Mouse (Mus musculus) lung, postnatal 14 days (tissue): ENCODE results near the gene Cpz.

Experiments
- DNase-seq: peaks from one replicate; pipeline ENCODE4 v3.0.0; 2021

Cpz gene

DNA sequence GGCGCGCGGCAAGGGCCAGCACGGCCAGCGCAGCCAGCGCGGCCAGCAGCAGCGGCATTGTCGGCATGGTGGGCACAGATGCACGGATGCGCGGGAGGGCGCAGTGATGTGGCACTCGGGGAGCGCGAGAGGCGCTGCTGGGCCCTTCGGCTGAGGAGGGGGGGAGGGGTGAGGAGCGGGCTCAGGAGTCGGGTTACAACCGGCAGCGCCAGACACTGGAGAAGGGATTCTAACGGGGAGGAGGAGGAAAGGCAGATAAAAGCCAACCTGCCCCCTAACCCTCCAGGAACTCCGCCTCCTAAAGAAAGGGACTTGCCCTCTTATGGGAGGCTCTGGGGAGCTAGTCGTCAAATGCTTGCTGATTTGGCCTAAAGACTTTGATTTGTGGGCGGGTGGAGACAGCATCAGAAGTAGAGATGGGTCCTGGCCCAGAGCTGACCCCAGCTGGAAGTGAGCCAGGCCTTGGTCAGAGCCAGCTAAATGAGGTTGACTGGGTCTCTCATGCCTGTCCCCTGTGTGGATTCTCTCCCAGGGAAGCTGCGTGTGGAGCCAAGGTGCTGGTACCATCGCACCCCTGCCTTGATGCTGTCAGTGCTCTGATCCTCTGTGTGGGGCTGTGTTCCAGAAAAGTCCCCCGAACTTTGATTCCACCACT is at the start of gene Cpz:
Gene Cpz (minus strand): TSS at position 230 of the 655 bp plus-strand sequence.
- peak; percentile 11 for DNase-seq

DNA sequence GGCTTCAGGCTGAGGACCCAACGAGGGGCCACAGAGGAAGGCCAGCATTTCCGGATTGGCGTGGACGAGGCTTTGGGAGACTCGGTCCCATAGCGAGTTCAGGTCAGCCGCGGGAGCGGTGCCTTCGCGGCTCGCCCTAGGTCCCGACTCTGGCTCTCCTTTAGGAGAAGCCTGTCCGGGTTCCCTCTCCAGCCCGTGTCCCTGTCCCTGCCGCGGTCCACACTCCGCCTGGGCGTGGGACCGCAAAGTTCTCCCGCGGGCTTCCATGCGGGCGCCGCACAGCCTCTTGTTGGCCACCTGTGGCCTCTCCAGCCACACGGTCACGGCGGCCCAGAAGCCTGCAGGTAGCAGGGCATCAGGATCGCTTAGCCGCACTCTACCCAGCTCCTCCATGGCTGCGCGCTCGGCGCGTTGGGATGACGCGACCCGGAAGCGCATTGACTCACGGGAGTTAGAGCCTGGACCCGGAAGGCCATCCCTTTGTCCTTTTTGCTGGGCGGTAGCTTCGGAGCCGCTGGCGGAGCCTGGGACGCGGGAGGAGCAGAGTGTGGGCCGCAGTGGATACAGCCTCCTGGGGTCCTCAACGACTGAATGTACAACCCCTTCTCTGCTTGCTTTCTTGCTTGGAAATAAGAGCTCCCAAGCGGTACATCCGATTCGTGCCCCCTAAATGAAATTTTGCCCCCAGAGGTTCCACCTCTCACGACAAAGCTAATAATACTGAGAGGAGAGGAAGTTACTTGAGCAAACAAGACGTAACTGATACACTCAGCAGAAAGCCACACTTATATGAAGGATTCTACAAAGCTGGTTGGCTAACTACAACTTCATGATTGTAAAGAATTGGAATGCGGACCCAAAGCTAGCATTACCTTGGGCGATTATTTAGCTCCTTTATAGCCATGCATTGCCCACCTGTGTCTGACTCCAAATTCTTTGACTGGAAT is 49.4 kb upstream of the Cpz start, which contains the start of gene Trmt44:
Gene Trmt44 (minus strand): TSS at position 418 of the 947 bp plus-strand sequence.
- DNase-seq = peak; percentile 91

DNA sequence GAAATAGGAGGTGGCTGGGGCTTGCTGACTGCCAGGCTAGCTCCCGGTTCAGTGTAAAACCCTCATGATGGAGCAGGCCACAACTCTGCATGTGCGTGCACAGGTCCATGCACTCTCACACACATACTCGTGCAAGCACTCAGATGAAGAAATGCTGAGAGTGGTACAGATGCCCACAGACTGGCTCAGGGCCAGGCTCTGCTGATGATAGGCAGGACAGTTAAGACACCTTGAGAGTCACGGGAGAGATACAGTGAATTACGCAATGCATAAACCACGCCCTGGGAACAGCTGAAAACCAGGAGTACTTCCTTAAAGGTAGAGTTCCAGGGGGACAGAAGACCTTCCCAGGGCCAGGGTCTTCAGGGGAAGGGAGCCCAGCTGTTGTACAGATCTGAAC is 46.0 kb upstream of the Cpz start:
- no peak for DNase-seq

DNA sequence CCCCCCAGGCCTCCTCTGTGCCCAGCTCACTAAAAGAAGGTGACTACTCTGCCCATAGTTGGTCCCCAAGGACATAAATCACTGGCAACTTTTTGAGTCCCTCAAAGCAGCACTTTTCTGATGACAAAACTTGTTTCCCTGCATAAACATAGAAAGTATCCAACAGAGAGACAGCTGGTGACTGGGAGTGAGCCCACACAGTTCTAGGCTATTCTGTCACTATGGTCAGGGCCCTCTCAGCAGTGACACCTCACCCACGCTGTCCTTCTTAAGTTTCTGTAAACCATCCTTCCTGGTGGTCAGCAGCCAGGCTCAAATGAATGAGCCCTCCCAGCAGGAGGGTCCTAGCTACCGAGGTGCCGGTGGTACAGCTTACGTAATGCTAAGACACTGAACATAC is 41.1 kb upstream of the Cpz start:
- no peak for DNase-seq

DNA sequence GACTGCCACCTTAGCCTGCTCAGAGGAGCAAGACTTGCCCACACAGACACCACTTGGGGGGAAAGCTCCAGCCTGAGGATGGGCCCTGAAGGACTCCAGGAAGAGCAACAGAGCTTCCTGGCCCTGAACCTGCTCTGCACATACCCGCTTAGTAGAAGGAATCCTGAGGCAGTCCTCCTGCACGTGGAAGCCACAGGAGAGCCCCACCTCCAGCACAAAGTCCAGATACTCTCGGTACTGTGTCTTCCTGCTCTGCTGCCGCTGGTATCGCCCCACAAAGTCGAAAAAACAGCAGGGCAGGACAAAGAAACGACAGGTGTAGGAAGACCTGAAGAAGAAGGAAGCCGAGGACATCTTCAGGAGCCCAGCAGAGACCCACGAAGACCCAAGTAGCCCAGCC is 39.7 kb upstream of the Cpz start:
- DNase-seq = no peak

DNA sequence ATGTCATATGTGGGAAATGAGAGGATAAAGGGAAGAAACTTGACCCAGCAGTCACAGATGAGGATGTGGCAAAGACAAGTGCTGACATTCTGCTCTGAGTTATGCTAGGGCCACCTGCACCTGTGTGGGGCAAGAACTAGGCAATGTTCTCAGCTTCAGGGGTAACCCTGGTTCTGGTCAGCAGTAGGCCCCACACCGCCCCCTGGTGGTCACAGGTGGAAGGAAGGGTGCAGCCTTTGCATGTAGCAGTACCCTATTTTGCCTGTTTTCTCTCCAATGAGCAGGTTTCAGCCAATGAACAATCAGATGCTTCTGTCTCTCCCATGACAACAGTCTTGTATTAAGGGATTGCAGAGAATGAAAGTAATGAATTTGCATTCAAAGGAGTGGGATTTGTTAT is 38.0 kb upstream of the Cpz start:
- DNase-seq = peak; percentile 82

DNA sequence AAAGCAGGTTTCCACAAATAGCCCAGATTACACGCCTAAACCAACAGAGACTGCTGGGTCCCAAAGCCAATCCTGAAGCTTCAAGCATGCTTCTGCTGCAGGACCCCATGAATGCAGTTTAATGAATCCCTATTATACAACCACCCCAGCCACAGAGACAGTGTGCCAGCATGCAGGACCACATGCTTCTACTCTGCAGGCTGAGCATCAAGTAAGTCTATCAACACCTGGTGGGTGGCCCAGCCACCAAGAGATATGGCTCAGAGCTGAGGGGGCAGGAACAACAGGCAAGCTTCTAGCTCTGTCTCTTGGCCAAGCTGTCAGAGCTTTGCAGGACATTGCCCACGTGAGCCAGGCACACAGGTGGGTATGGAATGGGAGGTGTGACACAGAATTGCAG is 37.1 kb upstream of the Cpz start:
- DNase-seq = no peak

DNA sequence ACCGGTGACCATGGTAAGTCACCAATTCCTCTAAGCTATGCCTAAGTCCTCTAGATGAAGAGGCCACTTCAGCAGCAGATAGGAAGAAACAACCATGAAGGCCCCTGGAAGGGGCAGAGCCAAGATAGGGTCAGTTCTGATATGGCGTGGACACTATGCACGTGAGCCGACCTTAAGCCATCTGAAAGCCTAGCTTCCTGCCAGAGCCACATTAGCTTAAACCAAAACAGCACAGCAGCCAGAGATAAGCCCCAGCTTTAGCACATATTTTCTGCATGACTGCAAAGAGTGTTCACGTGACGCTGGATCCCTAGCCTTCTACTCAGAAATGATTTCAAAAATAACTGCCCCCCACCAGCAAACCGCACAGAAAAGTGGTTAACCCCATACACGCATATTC is 33.9 kb upstream of the Cpz start:
- no peak for DNase-seq

DNA sequence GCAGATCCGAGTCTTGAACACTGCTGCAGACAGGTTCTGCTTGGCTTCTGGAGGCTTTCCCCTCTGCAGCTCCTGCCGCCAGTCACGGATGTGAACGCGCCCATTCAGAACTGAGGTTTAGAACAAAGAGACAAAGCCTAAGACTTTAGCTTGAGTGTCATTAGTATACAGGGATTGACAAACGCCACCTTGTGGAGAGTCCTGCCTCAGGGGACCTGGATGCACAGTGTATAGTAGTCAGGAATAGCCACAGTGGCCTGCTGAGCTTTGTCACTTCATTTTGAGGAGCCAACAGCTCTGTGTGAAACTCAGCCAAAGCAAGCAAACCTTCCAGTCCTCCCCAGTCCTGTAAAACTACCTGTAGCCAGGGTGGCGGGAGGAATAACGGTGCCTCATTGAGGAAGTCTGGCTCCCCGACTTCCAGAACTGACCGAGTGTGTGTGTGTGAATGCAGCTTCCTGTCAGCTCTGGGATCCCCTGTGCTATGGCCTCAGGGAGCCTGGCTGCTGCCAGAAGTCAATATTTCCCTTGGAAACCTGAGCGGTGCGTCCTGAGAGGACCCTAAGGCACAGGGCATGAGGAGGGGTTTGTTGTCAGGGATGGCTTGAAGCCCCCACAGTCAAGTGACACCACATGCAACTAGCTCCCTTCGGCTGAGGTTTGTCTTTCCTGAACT is 32.6 kb upstream of the Cpz start:
- DNase-seq = no peak

DNA sequence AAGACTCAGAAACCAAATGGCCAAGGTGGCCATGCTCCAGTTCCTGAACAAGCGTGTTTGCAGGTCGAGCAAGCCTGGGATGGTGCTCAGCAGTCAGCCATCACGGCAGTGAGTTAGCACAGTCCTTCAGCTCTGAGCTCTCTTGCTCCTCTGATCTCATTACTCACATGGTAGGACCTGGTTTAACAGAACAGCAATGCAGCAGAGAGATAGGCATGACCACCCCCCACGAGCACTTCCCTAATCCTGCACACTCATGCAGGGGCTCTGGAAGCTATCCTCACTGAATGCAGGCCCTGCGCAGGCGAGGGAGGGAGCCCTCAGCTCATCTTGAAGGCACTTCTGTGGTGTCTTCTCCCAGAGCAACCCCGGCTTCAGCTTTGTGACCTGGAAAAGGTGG is 30.9 kb upstream of the Cpz start:
- DNase-seq = no peak

DNA sequence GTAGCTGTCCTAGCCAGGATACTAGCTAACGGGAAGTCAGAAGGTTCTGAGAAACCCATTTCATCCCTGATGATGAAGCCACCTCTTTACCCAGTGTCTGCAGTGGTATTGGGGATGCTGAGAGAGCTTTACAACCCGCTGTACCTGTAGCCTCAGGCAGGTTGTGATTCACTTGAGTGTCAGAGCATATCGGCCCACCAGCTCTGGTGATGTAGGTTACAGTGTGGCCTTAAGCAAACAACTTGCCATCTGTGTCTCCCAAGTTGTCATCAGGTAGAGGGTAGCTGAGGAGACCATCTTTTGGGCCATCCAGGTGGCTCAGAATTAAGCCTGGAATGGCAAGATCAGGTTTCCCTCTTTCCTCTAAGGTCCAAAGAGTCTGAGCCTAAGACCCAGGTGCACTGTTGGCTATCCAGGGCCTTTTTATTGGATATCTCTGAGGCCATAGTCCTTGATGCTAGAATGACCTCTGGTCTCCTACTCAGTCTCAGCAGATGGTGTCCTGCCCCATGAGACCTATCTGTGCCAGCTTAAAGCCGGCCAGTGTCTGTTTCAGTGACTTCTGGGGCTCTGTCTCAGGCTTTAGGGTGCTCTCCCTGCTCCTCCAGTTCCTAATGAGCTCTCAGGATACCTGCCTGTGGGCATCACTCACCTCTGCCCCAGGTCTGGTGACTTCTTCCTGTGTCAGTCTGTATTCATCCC is 27.5 kb upstream of the Cpz start:
- DNase-seq = no peak

DNA sequence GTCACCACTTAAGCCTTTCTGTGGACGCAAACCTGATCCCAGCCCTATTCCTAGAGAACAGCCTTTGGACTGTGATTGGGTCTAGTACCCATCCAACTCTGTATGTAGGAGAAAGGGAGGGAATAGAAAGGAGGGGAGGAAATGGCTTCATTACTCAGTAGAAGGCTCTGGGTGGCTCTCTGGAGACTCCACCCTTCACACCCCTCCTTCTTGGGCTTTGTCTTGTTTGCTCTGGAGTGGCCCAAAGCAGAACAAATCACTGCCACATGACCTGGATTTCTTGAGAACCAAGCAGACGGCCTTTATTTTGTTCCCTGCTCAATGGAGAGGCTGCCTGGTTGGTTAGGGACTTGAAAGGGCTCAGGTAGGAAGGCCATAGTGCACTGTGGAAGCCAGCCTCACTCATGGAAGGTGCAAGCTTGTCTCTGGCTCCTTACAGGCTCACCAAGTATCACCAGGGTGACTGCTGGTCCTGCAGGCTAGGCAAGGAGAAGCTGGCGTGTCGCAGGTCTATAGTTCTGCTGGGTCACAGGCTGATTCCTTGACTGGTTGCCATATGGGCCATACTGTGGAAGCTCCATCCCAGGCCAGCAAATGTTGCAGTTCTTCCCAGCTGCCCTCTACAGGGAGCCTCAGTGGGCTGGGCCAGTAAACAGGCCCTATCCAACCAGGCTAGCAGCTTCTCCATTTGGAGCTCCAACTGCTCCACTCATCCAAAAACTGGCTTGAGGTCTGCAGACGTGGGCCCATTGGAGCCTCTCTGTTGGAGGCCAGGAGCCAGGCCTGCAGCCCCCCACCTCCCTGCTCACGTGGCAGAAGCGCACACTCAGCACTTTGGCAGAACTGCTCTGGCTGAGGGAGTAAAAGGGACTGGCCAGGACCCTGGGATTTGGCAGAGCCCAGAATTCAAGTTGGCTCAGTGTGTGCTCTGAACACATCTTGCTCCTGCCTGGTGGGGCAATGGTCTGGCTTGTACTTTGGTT is 26.6 kb upstream of the Cpz start:
- no peak for DNase-seq

DNA sequence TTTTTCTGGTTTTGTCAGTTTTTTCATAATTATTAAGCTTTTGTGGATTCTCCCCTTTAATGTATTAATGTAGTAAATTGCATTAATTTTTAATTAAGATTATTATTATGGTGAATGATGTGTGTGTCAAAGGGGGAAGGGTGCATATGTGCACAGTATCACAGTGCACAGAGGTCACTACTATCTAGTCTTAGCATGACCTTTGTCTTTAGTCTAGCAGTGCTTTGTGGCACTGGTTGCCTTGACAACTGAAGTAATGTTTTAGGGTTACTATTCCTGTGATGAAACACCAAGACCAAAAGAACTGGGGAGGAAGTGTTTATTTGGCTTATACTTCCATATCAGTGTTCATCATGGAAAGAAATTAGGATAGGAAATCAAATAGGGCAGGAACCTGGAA is 20.6 kb upstream of the Cpz start:
- no peak for DNase-seq

DNA sequence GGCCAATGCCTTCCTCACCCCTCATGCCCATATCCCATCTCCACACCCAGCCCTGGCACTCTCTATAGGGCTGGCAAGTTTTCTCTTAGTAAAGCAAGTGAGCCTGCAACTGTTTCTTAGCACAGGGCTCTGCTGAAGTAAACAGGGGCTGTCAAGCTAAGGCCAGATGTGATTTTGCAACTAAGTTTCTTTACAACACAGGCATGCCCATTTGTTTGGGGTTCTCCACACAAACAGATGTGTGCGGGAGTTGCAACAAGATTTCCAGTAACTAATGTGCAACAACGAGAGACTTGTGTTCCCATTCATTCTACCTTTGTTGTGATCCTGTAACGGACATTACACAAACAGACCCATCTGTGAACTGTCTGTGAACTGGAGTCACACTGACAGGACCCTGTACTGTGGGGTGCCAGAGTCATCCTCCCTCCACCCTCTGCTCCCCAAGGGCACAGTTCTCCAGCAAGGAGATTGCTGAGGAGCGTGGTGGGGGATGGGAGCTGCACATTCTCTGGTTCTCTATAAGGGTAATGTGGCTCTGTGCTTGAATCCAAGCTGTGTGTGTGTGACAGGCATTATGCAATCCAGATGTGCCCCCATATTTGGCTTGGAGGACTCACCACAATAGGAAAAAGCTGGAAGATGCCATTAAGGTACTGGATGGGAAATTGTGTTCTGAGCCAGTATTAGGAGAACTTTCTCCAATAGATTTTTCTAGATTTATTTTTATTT is 15.7 kb upstream of the Cpz start:
- DNase-seq = no peak

DNA sequence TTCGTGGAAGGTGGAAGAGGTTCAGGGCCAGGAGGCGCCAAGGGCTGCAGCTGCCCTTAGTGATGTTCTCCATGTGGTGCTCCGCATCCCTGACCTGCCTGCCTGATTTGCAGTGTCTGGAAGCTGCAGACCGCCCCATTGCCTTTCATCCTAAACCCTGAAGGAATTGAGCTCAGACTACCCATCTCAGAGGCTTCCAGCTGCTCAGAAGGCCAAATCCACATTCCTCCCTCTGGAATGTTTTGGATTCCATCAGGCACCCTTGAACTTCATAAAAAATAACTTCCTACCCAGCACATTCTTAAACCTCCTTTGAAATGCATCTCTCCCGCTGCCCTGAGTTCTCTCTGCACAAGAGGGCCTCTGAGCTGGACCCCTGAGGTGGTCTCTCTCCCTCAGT is 15.1 kb upstream of the Cpz start:
- DNase-seq = peak; percentile 9

DNA sequence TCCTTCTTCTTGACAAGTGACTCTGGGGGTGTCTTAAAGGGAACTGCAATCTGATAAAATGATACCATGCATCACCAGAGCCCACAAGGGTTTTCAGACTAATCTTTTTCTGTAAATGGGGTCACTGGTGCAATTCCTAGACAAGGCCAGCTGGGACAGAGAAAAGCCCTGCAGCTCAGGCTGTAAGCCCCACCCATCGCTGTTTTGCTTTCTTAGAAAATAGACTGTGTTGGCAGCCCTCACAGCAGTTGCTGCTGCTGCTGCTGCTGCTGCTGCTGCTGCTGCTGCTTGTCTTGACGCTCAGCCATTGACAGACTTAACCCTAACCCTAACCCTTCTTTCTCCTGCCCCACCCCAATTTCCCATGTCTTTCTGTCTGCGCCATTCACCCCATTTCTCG is 14.1 kb upstream of the Cpz start:
- DNase-seq = no peak

DNA sequence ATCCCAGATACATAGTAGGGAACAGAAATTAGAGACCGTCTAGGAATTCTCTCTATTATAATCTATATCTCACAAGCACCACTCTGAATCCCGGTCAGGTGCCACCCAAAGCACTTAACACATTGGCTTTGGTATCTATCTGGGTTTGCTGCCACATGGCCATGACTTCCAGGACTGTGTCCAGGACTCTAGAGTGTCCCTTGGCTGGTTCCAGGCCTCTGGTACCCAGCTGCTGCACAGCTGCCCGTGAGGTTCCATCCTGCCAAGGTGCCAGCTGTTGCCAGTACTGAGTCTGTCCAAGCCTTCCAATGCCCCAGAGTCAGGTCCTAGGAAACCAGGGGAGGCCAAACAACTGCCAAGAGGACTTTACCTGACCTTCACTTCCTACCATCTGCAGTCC is 12.5 kb upstream of the Cpz start:
- no peak for DNase-seq

DNA sequence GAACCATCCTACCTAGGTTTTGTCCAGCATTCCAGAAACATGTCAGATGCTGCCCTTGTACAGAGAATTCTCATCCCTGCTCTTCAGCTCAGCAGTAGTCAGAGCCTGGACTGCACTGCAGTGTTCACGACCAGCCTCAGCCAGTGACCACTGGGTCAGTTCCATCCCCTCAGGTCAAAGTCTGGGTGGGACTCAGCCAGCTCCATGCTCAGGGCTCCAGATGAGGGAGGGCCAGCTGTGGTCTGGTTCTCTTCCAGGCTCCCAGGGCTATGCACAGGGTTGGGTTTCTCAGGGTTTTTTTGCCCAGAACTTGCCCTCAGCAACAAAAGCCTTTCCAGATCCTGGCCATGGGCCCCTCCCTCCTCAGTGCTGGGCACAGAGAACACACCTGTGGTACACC is 12.0 kb upstream of the Cpz start:
- no peak for DNase-seq

DNA sequence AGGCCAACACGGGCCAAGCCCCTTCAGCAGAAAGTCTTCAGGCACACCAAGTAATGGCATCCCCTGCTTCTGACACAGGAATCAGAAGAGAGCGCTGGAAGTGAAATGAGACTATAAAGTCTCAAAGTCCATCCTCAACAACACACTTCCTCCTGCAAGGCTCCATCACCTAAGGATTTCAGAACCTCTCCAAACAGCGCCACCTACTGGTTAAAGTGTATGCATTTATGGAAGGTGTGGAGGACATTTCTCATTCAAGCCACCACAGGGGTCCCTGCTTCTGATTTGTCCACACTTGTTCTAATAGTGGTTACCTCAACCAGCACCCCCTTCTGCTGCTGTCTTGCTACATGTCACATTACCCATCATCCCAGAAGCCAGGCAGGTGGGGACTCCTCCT is 10.8 kb upstream of the Cpz start:
- DNase-seq = no peak

DNA sequence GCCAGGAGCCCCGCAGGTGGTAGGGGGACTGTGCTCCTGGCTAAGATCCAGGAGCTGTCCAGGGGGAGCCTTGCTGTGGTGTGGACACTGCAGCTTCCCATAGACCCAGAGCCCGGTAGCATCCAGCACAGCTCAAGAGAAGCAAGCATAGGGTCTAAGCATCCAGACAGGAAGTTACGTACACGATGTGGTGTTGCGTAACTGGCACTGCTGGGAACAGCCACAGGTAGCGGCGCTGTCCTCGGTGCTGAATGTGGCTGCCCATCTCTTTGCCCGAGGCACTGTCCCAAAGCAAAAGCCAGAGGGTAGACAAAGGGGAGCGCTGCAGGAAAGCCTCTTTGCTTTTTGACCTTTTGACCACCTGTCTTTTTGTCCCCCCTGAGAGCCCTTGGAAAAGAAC is 6.1 kb upstream of the Cpz start:
- DNase-seq = peak; percentile 51

DNA sequence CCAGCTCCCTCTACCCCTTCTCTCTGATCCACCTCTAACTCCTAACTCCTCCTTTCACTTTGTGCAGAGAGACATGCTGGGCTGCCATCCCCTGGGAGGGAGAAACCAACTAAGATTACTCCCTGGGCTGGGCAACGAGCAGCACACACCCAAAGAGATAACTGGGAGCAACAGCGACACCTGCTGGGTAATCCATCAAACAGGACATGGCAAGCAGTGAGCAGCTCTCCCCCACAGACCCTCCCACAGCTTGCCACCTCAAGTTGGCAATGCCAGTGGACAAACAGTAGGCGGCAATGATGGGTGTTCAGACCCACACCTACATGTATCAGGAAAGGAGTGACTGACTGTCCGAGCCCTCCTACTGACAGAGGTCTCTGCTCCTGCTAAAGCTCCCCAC is 4.9 kb upstream of the Cpz start:
- peak; percentile 57 for DNase-seq
